In genomic region chr12:111006339-111006738, GRCm38 (mm10) we compare ENCODE assay signal across 12 mouse cellular contexts. TPM values are rescaled to one million over a fixed set of nuclear protein-coding genes. Genes with fewer than 3 reads are reported as not detected.
A peak's percentile ranks its signal among the peaks of the same experiment; 100 is the strongest.
DNase-seq lines count a peak whose midpoint lies in the region; ATAC-seq and TF ChIP-seq lines count a peak whose summit lies in the region.
"Had no signal": no experiment of that assay in that cellular context is flagged by ENCODE, and none has a peak within 500 bp of the region (broad histone marks: within the 10 kb centered on the region; RNA-seq: fewer than 3 reads in every experiment).

No protein-coding gene starts in this region.

- TF ChIP-seq CTCF in forebrain, postnatal 0 days (IDR thresholded peaks at IDR 0.05; ENCODE audit: low read depth), result no peak

- no peak for TF ChIP-seq POLR2A in limb, embryonic 14.5 days (IDR thresholded peaks at IDR 0.05; ENCODE audit: borderline replicate concordance, extremely low read depth, insufficient read depth, insufficient read length)

- DNase-seq in forebrain, embryonic 10.5 days (ENCODE audit: extremely low spot score, low spot score), result no peak
- no peak for DNase-seq in forebrain, postnatal 0 days
- no peak for DNase-seq in kidney, adult 11 months
- no peak for DNase-seq in embryonic facial prominence, embryonic 11.5 days (ENCODE audit: low spot score)
- DNase-seq in limb, embryonic 14.5 days (ENCODE audit: low spot score), result no peak
- DNase-seq in gastrocnemius, adult 8-10 months (ENCODE audit: low spot score in 2 of 2), result no peak
- no peak for DNase-seq in thymus, postnatal 10 days (ENCODE audit: low spot score in 2 of 2)
- DNase-seq: cerebellum, adult 8-10 months; retina, postnatal 1 day had no signal

- no peaks in the 10 kb centered on the region for H3K9me3 ChIP-seq in forebrain, embryonic 10.5 days
- no peaks in the 10 kb centered on the region for H3K9me3 ChIP-seq in forebrain, postnatal 0 days (ENCODE audit: low read length)
- no peaks in the 10 kb centered on the region for H3K9me3 ChIP-seq in kidney, embryonic 15.5 days (replicated peaks)
- H3K9me3 ChIP-seq in embryonic facial prominence, embryonic 11.5 days (replicated peaks; ENCODE audit: control insufficient read depth, low read length), result no peaks in the 10 kb centered on the region
- H3K9me3 ChIP-seq in limb, embryonic 14.5 days (ENCODE audit: control insufficient read depth, low read length), result no peaks in the 10 kb centered on the region
- H3K9me3 ChIP-seq: hindbrain, embryonic 15.5 days had no signal

- H3K4me2 ChIP-seq in forebrain, postnatal 0 days (ENCODE audit: low read depth), result no peak overlapping the region
- H3K4me2 ChIP-seq in kidney, embryonic 15.5 days, result no peak overlapping the region
- no peak overlapping the region for H3K4me2 ChIP-seq in embryonic facial prominence, embryonic 11.5 days (ENCODE audit: low read depth, low read length)
- no peak overlapping the region for H3K4me2 ChIP-seq in limb, embryonic 14.5 days (replicated peaks; ENCODE audit: low read depth, low read length, severe bottlenecking)
- H3K4me2 ChIP-seq: hindbrain, embryonic 15.5 days had no signal

- no peak for ATAC-seq in forebrain, postnatal 0 days
- ATAC-seq in kidney, embryonic 15.5 days (replicated peaks; ENCODE audit: low FRiP score), result 0 out of 2 replicates have a peak, but pooled peaks have one; percentile 37
- ATAC-seq in embryonic facial prominence, embryonic 11.5 days (replicated peaks; ENCODE audit: insufficient number of reproducible peaks, low FRiP score, low TSS enrichment, low read depth), result 0 out of 2 replicates have a peak, but pooled peaks have one; percentile 23
- ATAC-seq in limb, embryonic 14.5 days (ENCODE audit: low FRiP score, low read depth), result 0 out of 2 replicates have a peak, but pooled peaks have one; percentile 17

- H3K9ac ChIP-seq in forebrain, postnatal 0 days, result no peak overlapping the region
- no peak overlapping the region for H3K9ac ChIP-seq in kidney, embryonic 15.5 days
- no peak overlapping the region for H3K9ac ChIP-seq in embryonic facial prominence, embryonic 11.5 days (replicated peaks; ENCODE audit: low read length)
- peak overlapping the region; percentile 25; the same call in 1 of the 2 replicates for H3K9ac ChIP-seq in limb, embryonic 14.5 days (ENCODE audit: low read depth, low read length, severe bottlenecking)
- H3K9ac ChIP-seq: hindbrain, embryonic 15.5 days had no signal

- H3K4me1 ChIP-seq in forebrain, embryonic 10.5 days, result peaks cover 34% of the 10 kb centered on the region
- H3K4me1 ChIP-seq in forebrain, postnatal 0 days (ENCODE audit: insufficient read depth), result no peaks in the 10 kb centered on the region
- peaks cover 40% of the 10 kb centered on the region for H3K4me1 ChIP-seq in kidney, embryonic 15.5 days
- H3K4me1 ChIP-seq in embryonic facial prominence, embryonic 11.5 days (ENCODE audit: control insufficient read depth, insufficient read depth, low read length), result no peaks in the 10 kb centered on the region
- peaks cover 23% of the 10 kb centered on the region for H3K4me1 ChIP-seq in limb, embryonic 14.5 days (ENCODE audit: control insufficient read depth, insufficient read depth, low read length)

- no peaks in the 10 kb centered on the region for H3K36me3 ChIP-seq in forebrain, embryonic 10.5 days (replicated peaks)
- H3K36me3 ChIP-seq in forebrain, postnatal 0 days (ENCODE audit: insufficient read depth), result no peaks in the 10 kb centered on the region
- no peaks in the 10 kb centered on the region for H3K36me3 ChIP-seq in kidney, embryonic 15.5 days
- H3K36me3 ChIP-seq in embryonic facial prominence, embryonic 11.5 days (replicated peaks; ENCODE audit: control insufficient read depth, insufficient read depth, low read depth, low read length), result no peaks in the 10 kb centered on the region
- H3K36me3 ChIP-seq in limb, embryonic 14.5 days (ENCODE audit: control insufficient read depth, insufficient read depth, low read length), result no peaks in the 10 kb centered on the region
- H3K36me3 ChIP-seq: hindbrain, embryonic 15.5 days had no signal

- H3K27me3 ChIP-seq in forebrain, embryonic 10.5 days (ENCODE audit: poor library complexity, severe bottlenecking), result no peaks in the 10 kb centered on the region
- H3K27me3 ChIP-seq in forebrain, postnatal 0 days (ENCODE audit: insufficient read depth, low read length), result no peaks in the 10 kb centered on the region
- no peaks in the 10 kb centered on the region for H3K27me3 ChIP-seq in kidney, embryonic 15.5 days
- H3K27me3 ChIP-seq in embryonic facial prominence, embryonic 11.5 days (ENCODE audit: control insufficient read depth, insufficient read depth, low read length), result no peaks in the 10 kb centered on the region
- no peaks in the 10 kb centered on the region for H3K27me3 ChIP-seq in limb, embryonic 14.5 days (ENCODE audit: control insufficient read depth, insufficient read depth, low read length)
- H3K27me3 ChIP-seq: hindbrain, embryonic 15.5 days had no signal

- H3K27ac ChIP-seq in forebrain, embryonic 10.5 days, result peak overlapping the region; percentile 13; the same call in 1 of the 2 replicates
- H3K27ac ChIP-seq in forebrain, postnatal 0 days (ENCODE audit: low read depth, low read length), result no peak overlapping the region
- peak overlapping the region; percentile 39 for H3K27ac ChIP-seq in kidney, embryonic 15.5 days
- H3K27ac ChIP-seq in embryonic facial prominence, embryonic 11.5 days (replicated peaks; ENCODE audit: low read depth, low read length), result no peak overlapping the region
- peak overlapping the region; percentile 38; the same call in 1 of the 2 replicates for H3K27ac ChIP-seq in limb, embryonic 14.5 days (replicated peaks; ENCODE audit: low read depth, low read length)
- H3K27ac ChIP-seq: hindbrain, embryonic 15.5 days; macrophage had no signal

- H3K4me3 ChIP-seq in forebrain, embryonic 10.5 days, result no peak overlapping the region
- no peak overlapping the region for H3K4me3 ChIP-seq in forebrain, postnatal 0 days (ENCODE audit: low read depth, low read length)
- H3K4me3 ChIP-seq in kidney, embryonic 15.5 days (replicated peaks), result no peak overlapping the region
- no peak overlapping the region for H3K4me3 ChIP-seq in embryonic facial prominence, embryonic 11.5 days (ENCODE audit: low read depth, low read length)
- H3K4me3 ChIP-seq in limb, embryonic 14.5 days (replicated peaks; ENCODE audit: low read length), result no peak overlapping the region
- H3K4me3 ChIP-seq: hindbrain, embryonic 15.5 days had no signal

- WGBS in forebrain, embryonic 10.5 days, result 66% methylated on average over 5 of the region's 5 CpGs
- WGBS in forebrain, postnatal 0 days, result 50% methylated on average over 5 of the region's 5 CpGs
- WGBS in kidney, embryonic 15.5 days, result 70% methylated on average over 5 of the region's 5 CpGs
- 82% methylated on average over 4 of the region's 5 CpGs for WGBS in embryonic facial prominence, embryonic 11.5 days
- 49% methylated on average over 5 of the region's 5 CpGs for WGBS in limb, embryonic 14.5 days

RNA-seq across cellular contexts. Expression of gene Ankrd9, which starts 27.5 kb away (rescaled TPM):
- polyA plus RNA-seq in forebrain, embryonic 10.5 days (2016; fragmentation: Nextera tagmentation; extraction: Ambion mirVana), result 20.4 and 20.8 TPM in 2 replicates
- 7.6 and 8.7 TPM in 2 replicates for total RNA-seq in forebrain, postnatal 0 days (2014; rRNA removed)
- polyA plus RNA-seq in forebrain, postnatal 0 days (2015; fragmentation: Nextera tagmentation; extraction: Ambion mirVana), result 7.8 and 10.2 TPM in 2 replicates
- polyA plus RNA-seq in kidney, embryonic 15.5 days (2015; fragmentation: Nextera tagmentation; extraction: Ambion mirVana), result 12.1 and 14.0 TPM in 2 replicates
- polyA plus RNA-seq in embryonic facial prominence, embryonic 11.5 days (2014; fragmentation: Nextera tagmentation; extraction: Ambion mirVana), result 9.5 and 11.5 TPM in 2 replicates
- 15.6 and 21.6 TPM in 2 replicates for polyA plus RNA-seq in limb, embryonic 14.5 days (2012; rRNA removed)
- polyA plus RNA-seq in limb, embryonic 14.5 days (2014; fragmentation: Nextera tagmentation; extraction: Ambion mirVana), result 11.7 and 12.5 TPM in 2 replicates
- 100 to 1,000 TPM; 147 to 209 (median 152) TPM for total RNA-seq in gastrocnemius, adult 8-10 months (2022)

RNA-seq across cellular contexts. Expression of gene Rcor1, which starts 32.8 kb away (rescaled TPM):
- polyA plus RNA-seq in forebrain, embryonic 10.5 days (2016; fragmentation: Nextera tagmentation; extraction: Ambion mirVana), result 7.0 and 8.4 TPM in 2 replicates
- 14.0 and 16.2 TPM in 2 replicates for total RNA-seq in forebrain, postnatal 0 days (2014; rRNA removed)
- polyA plus RNA-seq in forebrain, postnatal 0 days (2015; fragmentation: Nextera tagmentation; extraction: Ambion mirVana), result 3.2 and 4.3 TPM in 2 replicates
- polyA plus RNA-seq in kidney, embryonic 15.5 days (2015; fragmentation: Nextera tagmentation; extraction: Ambion mirVana), result 10.0 and 10.5 TPM in 2 replicates
- 13.6 and 16.9 TPM in 2 replicates for polyA plus RNA-seq in embryonic facial prominence, embryonic 11.5 days (2014; fragmentation: Nextera tagmentation; extraction: Ambion mirVana)
- 29.4 and 30.2 TPM in 2 replicates for polyA plus RNA-seq in limb, embryonic 14.5 days (2012; rRNA removed)
- polyA plus RNA-seq in limb, embryonic 14.5 days (2014; fragmentation: Nextera tagmentation; extraction: Ambion mirVana), result 17.7 and 20.6 TPM in 2 replicates
- 1 to 10 TPM; 5.5 to 6.9 (median 5.8) TPM for total RNA-seq in gastrocnemius, adult 8-10 months (2022)

Comparison
In these comparisons a context has a peak if more than half of its experiments do, and no peak if none do; other contexts are left out.
1. H3K27ac ChIP-seq: peak in forebrain, embryonic 10.5 days (single experiment), kidney, embryonic 15.5 days (single experiment) and limb, embryonic 14.5 days (single experiment); none in forebrain, postnatal 0 days (single experiment) and embryonic facial prominence, embryonic 11.5 days (single experiment).